Mouse (Mus musculus): ENCODE data around the gene Sstr1. TPM values are rescaled to one million over a fixed set of nuclear protein-coding genes. Genes with fewer than 3 reads are reported as not detected.

The Sstr1 gene
- total RNA-seq (2014; fragmentation: Nextera tagmentation) (not detected in 2 replicates), total RNA-seq (2017) (not detected in 2 replicates), polyA plus RNA-seq (2012) (not detected in 2 replicates)

GRCm38 (mm10) chr12:58211163-58212071 lies at the start of gene Sstr1:
Sstr1 (plus strand) TSS chr12:58211772.
- Histone ChIP-seq H3K4me1 (ENCODE audit: insufficient read depth, low read depth, low read length) (no peaks in the 10 kb centered on the region), H3K27me3 (ENCODE audit: insufficient read depth, low read length) (peaks cover 9% of the 10 kb centered on the region; the same call in 1 of the 2 replicates), H3K9me3 (replicated peaks) (peaks cover 26% of the 10 kb centered on the region), H3K36me3 (replicated peaks) (no peaks in the 10 kb centered on the region), H3K4me3 (ENCODE audit: low read depth, low read length) (0 out of 2 replicates have a peak within 1 kb of the TSS, but pooled peaks have one; percentile 6)
- TF ChIP-seq GATA1 (IDR thresholded peaks at IDR 0.05; ENCODE audit: borderline replicate concordance, low read length) (no peak), CTCF (IDR thresholded peaks at IDR 0.05; ENCODE audit: low read depth, low read length) (no peak), GATA2 (IDR thresholded peaks at IDR 0.05; ENCODE audit: borderline replicate concordance, low read depth, low read length) (no peak), TAL1 (conservative IDR thresholded peaks at IDR 0.05; ENCODE audit: low read depth, low read length) (no peak), POLR2AphosphoS5 (IDR thresholded peaks at IDR 0.05; ENCODE audit: insufficient replicate concordance, low read depth, low read length) (no peak)
- DNase-seq (ENCODE audit: low spot score) (no peak), ATAC-seq (ENCODE audit: extremely low read depth, insufficient number of reproducible peaks, low FRiP score, poor library complexity, severe bottlenecking) (no peak)

DNA sequence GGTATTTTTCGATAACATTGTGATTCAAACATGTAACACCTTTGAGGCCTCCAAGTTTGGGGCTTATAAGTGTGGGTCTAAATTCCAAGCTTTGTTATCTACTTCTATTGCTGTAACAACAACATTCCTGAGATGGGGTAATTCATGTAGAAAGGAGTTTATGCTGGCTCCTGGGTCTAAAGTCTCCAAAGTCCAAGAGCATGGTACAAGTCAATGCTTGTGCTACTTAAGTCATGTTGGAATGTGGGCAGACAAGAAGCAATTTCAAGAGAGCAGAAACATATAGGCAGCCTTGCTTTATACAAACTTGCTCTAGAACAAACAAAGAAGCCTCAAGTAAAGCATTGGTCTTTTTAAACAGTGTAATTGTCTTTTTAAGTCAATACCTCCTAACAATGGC lies 12.8 kb upstream of the Sstr1 start:
- Histone ChIP-seq H3K4me1 (ENCODE audit: insufficient read depth, low read depth, low read length) (no peaks in the 10 kb centered on the region), H3K36me3 (replicated peaks) (no peaks in the 10 kb centered on the region), H3K27me3 (ENCODE audit: insufficient read depth, low read length) (no peaks in the 10 kb centered on the region), H3K9me3 (replicated peaks) (no peaks in the 10 kb centered on the region), H3K4me3 (ENCODE audit: low read depth, low read length) (no peak overlapping the region)
- ATAC-seq (ENCODE audit: extremely low read depth, insufficient number of reproducible peaks, low FRiP score, poor library complexity, severe bottlenecking), result no peak
- TF ChIP-seq POLR2AphosphoS5 (IDR thresholded peaks at IDR 0.05; ENCODE audit: insufficient replicate concordance, low read depth, low read length) (no peak), GATA1 (IDR thresholded peaks at IDR 0.05; ENCODE audit: borderline replicate concordance, low read length) (no peak), GATA2 (IDR thresholded peaks at IDR 0.05; ENCODE audit: borderline replicate concordance, low read depth, low read length) (no peak), CTCF (IDR thresholded peaks at IDR 0.05; ENCODE audit: low read depth, low read length) (no peak), TAL1 (conservative IDR thresholded peaks at IDR 0.05; ENCODE audit: low read depth, low read length) (no peak)
- DNase-seq (ENCODE audit: low spot score), result no peak

DNA sequence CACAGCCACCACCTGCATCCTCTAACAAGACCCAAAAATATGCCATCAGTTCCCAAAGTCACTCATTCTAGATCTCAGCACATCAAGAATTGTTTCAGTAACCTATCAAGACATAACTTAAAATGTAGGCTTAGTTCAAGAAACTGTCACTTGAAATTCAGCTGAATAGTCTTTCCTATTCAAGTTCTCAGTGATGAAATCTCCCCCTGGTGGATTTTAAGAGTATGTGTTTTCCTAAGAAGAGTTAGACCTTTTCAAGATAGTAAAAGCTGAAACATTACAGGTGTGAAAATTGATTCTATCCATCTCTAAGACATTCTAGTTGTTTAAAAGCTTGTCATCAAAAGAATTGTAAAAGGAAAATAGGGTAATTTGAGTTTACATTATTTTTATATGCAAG lies 10.4 kb upstream of the Sstr1 start:
- ATAC-seq (ENCODE audit: extremely low read depth, insufficient number of reproducible peaks, low FRiP score, poor library complexity, severe bottlenecking) (no peak), DNase-seq (ENCODE audit: low spot score) (no peak)
- Histone ChIP-seq H3K4me1 (ENCODE audit: insufficient read depth, low read depth, low read length) (no peaks in the 10 kb centered on the region), H3K4me3 (ENCODE audit: low read depth, low read length) (no peak overlapping the region), H3K27me3 (ENCODE audit: insufficient read depth, low read length) (no peaks in the 10 kb centered on the region), H3K36me3 (replicated peaks) (no peaks in the 10 kb centered on the region), H3K9me3 (replicated peaks) (no peaks in the 10 kb centered on the region)
- TF ChIP-seq TAL1 (conservative IDR thresholded peaks at IDR 0.05; ENCODE audit: low read depth, low read length) (no peak), GATA2 (IDR thresholded peaks at IDR 0.05; ENCODE audit: borderline replicate concordance, low read depth, low read length) (no peak), GATA1 (IDR thresholded peaks at IDR 0.05; ENCODE audit: borderline replicate concordance, low read length) (no peak), CTCF (IDR thresholded peaks at IDR 0.05; ENCODE audit: low read depth, low read length) (no peak), POLR2AphosphoS5 (IDR thresholded peaks at IDR 0.05; ENCODE audit: insufficient replicate concordance, low read depth, low read length) (no peak)

DNA sequence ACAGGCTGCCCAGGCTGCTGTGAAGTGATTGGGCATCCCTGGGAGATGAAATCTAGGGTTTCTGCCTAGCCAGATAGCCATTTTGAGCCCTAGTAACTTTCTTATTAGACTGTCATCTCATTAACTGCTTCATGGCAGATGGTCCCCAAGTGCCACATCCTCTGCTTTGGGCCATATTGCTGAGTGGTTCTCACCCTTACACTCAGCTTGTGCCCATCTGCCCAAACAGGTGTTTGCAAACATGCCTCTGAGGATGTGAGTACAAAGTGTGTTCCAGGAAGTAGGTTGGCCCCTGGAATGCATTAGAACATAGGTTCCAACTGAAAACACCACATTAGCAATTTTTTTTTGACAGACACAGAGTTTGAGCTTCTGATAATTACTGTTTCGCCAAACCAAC lies 3.6 kb upstream of the Sstr1 start:
- H3K4me1 ChIP-seq (ENCODE audit: insufficient read depth, low read depth, low read length), result no peaks in the 10 kb centered on the region
- ATAC-seq (ENCODE audit: extremely low read depth, insufficient number of reproducible peaks, low FRiP score, poor library complexity, severe bottlenecking), result no peak
- no peak overlapping the region for H3K4me3 ChIP-seq (ENCODE audit: low read depth, low read length)
- TF ChIP-seq GATA1 (IDR thresholded peaks at IDR 0.05; ENCODE audit: borderline replicate concordance, low read length) (no peak), TAL1 (conservative IDR thresholded peaks at IDR 0.05; ENCODE audit: low read depth, low read length) (no peak), GATA2 (IDR thresholded peaks at IDR 0.05; ENCODE audit: borderline replicate concordance, low read depth, low read length) (no peak), POLR2AphosphoS5 (IDR thresholded peaks at IDR 0.05; ENCODE audit: insufficient replicate concordance, low read depth, low read length) (no peak), CTCF (IDR thresholded peaks at IDR 0.05; ENCODE audit: low read depth, low read length) (no peak)
- no peak for DNase-seq (ENCODE audit: low spot score)
- H3K9me3 ChIP-seq (replicated peaks), result peaks cover 17% of the 10 kb centered on the region
- no peaks in the 10 kb centered on the region for H3K36me3 ChIP-seq (replicated peaks)
- H3K27me3 ChIP-seq (ENCODE audit: insufficient read depth, low read length), result peaks cover 2% of the 10 kb centered on the region; the same call in 1 of the 2 replicates

DNA sequence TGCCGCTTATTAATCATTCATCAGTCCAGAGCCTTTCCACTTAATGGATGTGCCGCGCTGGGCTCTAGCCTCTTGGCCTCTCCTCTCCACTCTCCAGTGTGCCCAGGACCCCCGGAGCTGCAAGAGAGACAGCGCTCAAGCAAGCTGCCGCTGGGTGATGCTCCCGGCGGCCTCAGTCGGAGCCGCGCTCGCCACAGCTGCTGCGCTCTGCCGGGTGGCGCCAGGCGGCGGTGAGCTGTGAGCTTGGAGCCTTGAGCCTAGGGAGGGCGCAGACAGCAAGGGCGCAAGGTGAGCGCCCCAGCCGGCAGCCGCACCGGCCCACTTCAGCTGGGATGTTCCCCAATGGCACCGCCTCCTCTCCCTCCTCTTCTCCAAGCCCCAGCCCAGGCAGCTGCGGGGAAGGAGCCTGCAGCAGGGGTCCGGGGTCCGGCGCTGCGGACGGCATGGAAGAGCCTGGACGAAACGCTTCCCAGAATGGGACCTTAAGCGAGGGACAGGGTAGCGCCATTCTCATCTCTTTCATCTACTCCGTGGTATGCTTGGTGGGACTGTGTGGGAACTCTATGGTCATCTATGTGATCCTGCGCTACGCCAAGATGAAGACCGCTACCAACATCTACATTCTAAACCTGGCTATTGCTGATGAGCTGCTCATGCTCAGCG lies 820 bp downstream of the Sstr1 start:
- no peak for TF ChIP-seq POLR2AphosphoS5 (IDR thresholded peaks at IDR 0.05; ENCODE audit: insufficient replicate concordance, low read depth, low read length)
- TF ChIP-seq CTCF (IDR thresholded peaks at IDR 0.05; ENCODE audit: low read depth, low read length), result no peak
- peaks cover 9% of the 10 kb centered on the region; the same call in 1 of the 2 replicates for H3K27me3 ChIP-seq (ENCODE audit: insufficient read depth, low read length)
- DNase-seq (ENCODE audit: low spot score) (no peak), ATAC-seq (ENCODE audit: extremely low read depth, insufficient number of reproducible peaks, low FRiP score, poor library complexity, severe bottlenecking) (no peak)
- H3K9me3 ChIP-seq (replicated peaks), result peaks cover 26% of the 10 kb centered on the region
- H3K4me1 ChIP-seq (ENCODE audit: insufficient read depth, low read depth, low read length), result no peaks in the 10 kb centered on the region
- peak overlapping the region; percentile 6; the same call in 1 of the 2 replicates for H3K4me3 ChIP-seq (ENCODE audit: low read depth, low read length)
- H3K36me3 ChIP-seq (replicated peaks), result no peaks in the 10 kb centered on the region

GRCm38 (mm10) chr12:58212924-58213450 lies 1.4 kb downstream of the Sstr1 start:
- H3K9me3 ChIP-seq (replicated peaks), result peaks cover 26% of the 10 kb centered on the region
- TF ChIP-seq GATA1 (IDR thresholded peaks at IDR 0.05; ENCODE audit: borderline replicate concordance, low read length) (no peak), GATA2 (IDR thresholded peaks at IDR 0.05; ENCODE audit: borderline replicate concordance, low read depth, low read length) (no peak), TAL1 (conservative IDR thresholded peaks at IDR 0.05; ENCODE audit: low read depth, low read length) (no peak), CTCF (IDR thresholded peaks at IDR 0.05; ENCODE audit: low read depth, low read length) (no peak), POLR2AphosphoS5 (IDR thresholded peaks at IDR 0.05; ENCODE audit: insufficient replicate concordance, low read depth, low read length) (no peak)
- ATAC-seq (ENCODE audit: extremely low read depth, insufficient number of reproducible peaks, low FRiP score, poor library complexity, severe bottlenecking) (no peak), DNase-seq (ENCODE audit: low spot score) (no peak)
- H3K4me1 ChIP-seq (ENCODE audit: insufficient read depth, low read depth, low read length), result no peaks in the 10 kb centered on the region
- peaks cover 9% of the 10 kb centered on the region; the same call in 1 of the 2 replicates for H3K27me3 ChIP-seq (ENCODE audit: insufficient read depth, low read length)
- H3K36me3 ChIP-seq (replicated peaks), result no peaks in the 10 kb centered on the region
- H3K4me3 ChIP-seq (ENCODE audit: low read depth, low read length), result peak overlapping the region; percentile 3; the same call in 1 of the 2 replicates

Measured in G1E (cell line).